Mouse (Mus musculus) limb, embryonic 14.5 days (tissue): Measurements from ENCODE around the gene Olfr1031. TPM values are rescaled to one million over a fixed set of nuclear protein-coding genes. Genes with fewer than 3 reads are reported as not detected.

ENCODE experiments used
- polyA plus RNA-seq, 2 experiments: library from polyadenylated mRNA; depleted of rRNA in 1 of 2; stranded (reverse) in 1 of 2; unstranded in 1 of 2; fragments of >200 nt; fragmentation: Nextera tagmentation in 1 of 2; extraction: Ambion mirVana in 1 of 2; gene quantifications; 2 replicates each; pipeline versions ENCODE4 v1.2.1 to v1.2.3; 2012 to 2014

Olfr1031 gene
- polyA plus RNA-seq, 2 experiments, result not detected

Other genes starting within 250 kb of the Olfr1031 start
Only the 30 nearest of the 31 such genes appear.
- gene Olfr1012, start 227.5 kb upstream of the Olfr1031 start, polyA plus RNA-seq (2012; rRNA removed), result not detected in 2 replicates
- gene Olfr1012, start 227.5 kb upstream of the Olfr1031 start, polyA plus RNA-seq (2014; fragmentation: Nextera tagmentation; extraction: Ambion mirVana), result not detected in 2 replicates
- not detected in 2 replicates for gene Olfr1013, start 223.2 kb upstream of the Olfr1031 start, polyA plus RNA-seq (2012; rRNA removed)
- not detected in 2 replicates for gene Olfr1013, start 223.2 kb upstream of the Olfr1031 start, polyA plus RNA-seq (2014; fragmentation: Nextera tagmentation; extraction: Ambion mirVana)
- gene Olfr1014, start 217.6 kb upstream of the Olfr1031 start, polyA plus RNA-seq (2012; rRNA removed), result not detected in 2 replicates
- gene Olfr1014, start 217.6 kb upstream of the Olfr1031 start, polyA plus RNA-seq (2014; fragmentation: Nextera tagmentation; extraction: Ambion mirVana), result not detected in 2 replicates
- gene Olfr1015, start 208.3 kb upstream of the Olfr1031 start, polyA plus RNA-seq (2012; rRNA removed), result not detected in 2 replicates
- gene Olfr1015, start 208.3 kb upstream of the Olfr1031 start, polyA plus RNA-seq (2014; fragmentation: Nextera tagmentation; extraction: Ambion mirVana), result not detected in 2 replicates
- not detected in 2 replicates for gene Olfr1016, start 187.8 kb upstream of the Olfr1031 start, polyA plus RNA-seq (2012; rRNA removed)
- not detected in 2 replicates for gene Olfr1016, start 187.8 kb upstream of the Olfr1031 start, polyA plus RNA-seq (2014; fragmentation: Nextera tagmentation; extraction: Ambion mirVana)
- not detected in 2 replicates for gene Olfr1018, start 171.8 kb upstream of the Olfr1031 start, polyA plus RNA-seq (2012; rRNA removed)
- gene Olfr1018, start 171.8 kb upstream of the Olfr1031 start, polyA plus RNA-seq (2014; fragmentation: Nextera tagmentation; extraction: Ambion mirVana), result not detected in 2 replicates
- gene Olfr1019, start 144.8 kb upstream of the Olfr1031 start, polyA plus RNA-seq (2012; rRNA removed), result not detected in 2 replicates
- gene Olfr1019, start 144.8 kb upstream of the Olfr1031 start, polyA plus RNA-seq (2014; fragmentation: Nextera tagmentation; extraction: Ambion mirVana), result not detected in 2 replicates
- gene Olfr1020, start 143.3 kb upstream of the Olfr1031 start, polyA plus RNA-seq (2012; rRNA removed), result not detected in 2 replicates
- not detected in 2 replicates for gene Olfr1020, start 143.3 kb upstream of the Olfr1031 start, polyA plus RNA-seq (2014; fragmentation: Nextera tagmentation; extraction: Ambion mirVana)
- not detected in 2 replicates for gene Olfr1022, start 121.7 kb upstream of the Olfr1031 start, polyA plus RNA-seq (2012; rRNA removed)
- not detected in 2 replicates for gene Olfr1022, start 121.7 kb upstream of the Olfr1031 start, polyA plus RNA-seq (2014; fragmentation: Nextera tagmentation; extraction: Ambion mirVana)
- not detected in 2 replicates for gene Olfr1023, start 104.7 kb upstream of the Olfr1031 start, polyA plus RNA-seq (2012; rRNA removed)
- gene Olfr1023, start 104.7 kb upstream of the Olfr1031 start, polyA plus RNA-seq (2014; fragmentation: Nextera tagmentation; extraction: Ambion mirVana), result not detected in 2 replicates
- not detected in 2 replicates for gene Olfr1024, start 85.3 kb upstream of the Olfr1031 start, polyA plus RNA-seq (2012; rRNA removed)
- not detected in 2 replicates for gene Olfr1024, start 85.3 kb upstream of the Olfr1031 start, polyA plus RNA-seq (2014; fragmentation: Nextera tagmentation; extraction: Ambion mirVana)
- gene Olfr1025-ps1, start 75.1 kb upstream of the Olfr1031 start, polyA plus RNA-seq (2012; rRNA removed), result not detected in 2 replicates
- gene Olfr1025-ps1, start 75.1 kb upstream of the Olfr1031 start, polyA plus RNA-seq (2014; fragmentation: Nextera tagmentation; extraction: Ambion mirVana), result not detected in 2 replicates
- not detected in 2 replicates for gene Olfr1026, start 68.7 kb upstream of the Olfr1031 start, polyA plus RNA-seq (2012; rRNA removed)
- not detected in 2 replicates for gene Olfr1026, start 68.7 kb upstream of the Olfr1031 start, polyA plus RNA-seq (2014; fragmentation: Nextera tagmentation; extraction: Ambion mirVana)
- gene Olfr1028, start 39.9 kb upstream of the Olfr1031 start, polyA plus RNA-seq (2012; rRNA removed), result 0.01 TPM in 1 of 2 replicates, not detected in the other
- not detected in 2 replicates for gene Olfr1028, start 39.9 kb upstream of the Olfr1031 start, polyA plus RNA-seq (2014; fragmentation: Nextera tagmentation; extraction: Ambion mirVana)
- not detected in 2 replicates for gene Olfr1029, start 16.4 kb upstream of the Olfr1031 start, polyA plus RNA-seq (2012; rRNA removed)
- gene Olfr1029, start 16.4 kb upstream of the Olfr1031 start, polyA plus RNA-seq (2014; fragmentation: Nextera tagmentation; extraction: Ambion mirVana), result not detected in 2 replicates
- not detected in 2 replicates for gene Olfr1030, start 11.0 kb upstream of the Olfr1031 start, polyA plus RNA-seq (2012; rRNA removed)
- not detected in 2 replicates for gene Olfr1030, start 11.0 kb upstream of the Olfr1031 start, polyA plus RNA-seq (2014; fragmentation: Nextera tagmentation; extraction: Ambion mirVana)
- not detected in 2 replicates for gene Olfr1032, start 15.2 kb downstream of the Olfr1031 start, polyA plus RNA-seq (2012; rRNA removed)
- not detected in 2 replicates for gene Olfr1032, start 15.2 kb downstream of the Olfr1031 start, polyA plus RNA-seq (2014; fragmentation: Nextera tagmentation; extraction: Ambion mirVana)
- 0.67 and 0.73 TPM in 2 replicates for gene Olfr1033, start 30.3 kb downstream of the Olfr1031 start, polyA plus RNA-seq (2012; rRNA removed)
- 0.39 and 1.1 TPM in 2 replicates for gene Olfr1033, start 30.3 kb downstream of the Olfr1031 start, polyA plus RNA-seq (2014; fragmentation: Nextera tagmentation; extraction: Ambion mirVana)
- 0.12 and 0.13 TPM in 2 replicates for gene Olfr1034, start 55.6 kb downstream of the Olfr1031 start, polyA plus RNA-seq (2012; rRNA removed)
- not detected in 2 replicates for gene Olfr1034, start 55.6 kb downstream of the Olfr1031 start, polyA plus RNA-seq (2014; fragmentation: Nextera tagmentation; extraction: Ambion mirVana)
- gene Olfr1036, start 83.7 kb downstream of the Olfr1031 start, polyA plus RNA-seq (2012; rRNA removed), result not detected in 2 replicates
- gene Olfr1036, start 83.7 kb downstream of the Olfr1031 start, polyA plus RNA-seq (2014; fragmentation: Nextera tagmentation; extraction: Ambion mirVana), result not detected in 2 replicates
- gene Olfr1037, start 97.1 kb downstream of the Olfr1031 start, polyA plus RNA-seq (2012; rRNA removed), result not detected in 2 replicates
- not detected in 2 replicates for gene Olfr1037, start 97.1 kb downstream of the Olfr1031 start, polyA plus RNA-seq (2014; fragmentation: Nextera tagmentation; extraction: Ambion mirVana)
- not detected in 2 replicates for gene Olfr1039, start 145.6 kb downstream of the Olfr1031 start, polyA plus RNA-seq (2012; rRNA removed)
- not detected in 2 replicates for gene Olfr1039, start 145.6 kb downstream of the Olfr1031 start, polyA plus RNA-seq (2014; fragmentation: Nextera tagmentation; extraction: Ambion mirVana)
- not detected in 2 replicates for gene Olfr1040, start 156.4 kb downstream of the Olfr1031 start, polyA plus RNA-seq (2012; rRNA removed)
- not detected in 2 replicates for gene Olfr1040, start 156.4 kb downstream of the Olfr1031 start, polyA plus RNA-seq (2014; fragmentation: Nextera tagmentation; extraction: Ambion mirVana)
- not detected in 2 replicates for gene Olfr1042, start 171.5 kb downstream of the Olfr1031 start, polyA plus RNA-seq (2012; rRNA removed)
- gene Olfr1042, start 171.5 kb downstream of the Olfr1031 start, polyA plus RNA-seq (2014; fragmentation: Nextera tagmentation; extraction: Ambion mirVana), result not detected in 2 replicates
- not detected in 2 replicates for gene Olfr1043, start 177.2 kb downstream of the Olfr1031 start, polyA plus RNA-seq (2012; rRNA removed)
- not detected in 2 replicates for gene Olfr1043, start 177.2 kb downstream of the Olfr1031 start, polyA plus RNA-seq (2014; fragmentation: Nextera tagmentation; extraction: Ambion mirVana)
- gene Olfr1044, start 187.5 kb downstream of the Olfr1031 start, polyA plus RNA-seq (2012; rRNA removed), result not detected in 2 replicates
- not detected in 2 replicates for gene Olfr1044, start 187.5 kb downstream of the Olfr1031 start, polyA plus RNA-seq (2014; fragmentation: Nextera tagmentation; extraction: Ambion mirVana)
- gene Olfr52, start 195.4 kb downstream of the Olfr1031 start, polyA plus RNA-seq (2012; rRNA removed), result not detected in 2 replicates
- not detected in 2 replicates for gene Olfr52, start 195.4 kb downstream of the Olfr1031 start, polyA plus RNA-seq (2014; fragmentation: Nextera tagmentation; extraction: Ambion mirVana)
- not detected in 2 replicates for gene Olfr1045, start 212.7 kb downstream of the Olfr1031 start, polyA plus RNA-seq (2012; rRNA removed)
- gene Olfr1045, start 212.7 kb downstream of the Olfr1031 start, polyA plus RNA-seq (2014; fragmentation: Nextera tagmentation; extraction: Ambion mirVana), result not detected in 2 replicates
- gene Olfr1046, start 229.0 kb downstream of the Olfr1031 start, polyA plus RNA-seq (2012; rRNA removed), result not detected in 2 replicates
- not detected in 2 replicates for gene Olfr1046, start 229.0 kb downstream of the Olfr1031 start, polyA plus RNA-seq (2014; fragmentation: Nextera tagmentation; extraction: Ambion mirVana)
- gene Olfr1047, start 241.1 kb downstream of the Olfr1031 start, polyA plus RNA-seq (2012; rRNA removed), result not detected in 2 replicates
- gene Olfr1047, start 241.1 kb downstream of the Olfr1031 start, polyA plus RNA-seq (2014; fragmentation: Nextera tagmentation; extraction: Ambion mirVana), result not detected in 2 replicates